Mouse (Mus musculus) embryonic facial prominence, embryonic 11.5 days (tissue): Measurements from ENCODE around the gene Ddx20. TPM values are rescaled to one million over a fixed set of nuclear protein-coding genes. Genes with fewer than 3 reads are reported as not detected.

ENCODE experiments used
- ATAC-seq: fragments of 200-750 bp; cut with Nextera tagmentation; replicated peaks from 2 replicates; pipeline ENCODE4 v1.8.0; 2017; ENCODE audit warnings: low read depth; ENCODE audit not compliant: insufficient number of reproducible peaks, low FRiP score, low TSS enrichment
- DNase-seq: peaks from one replicate; pipeline ENCODE4 v3.0.0-alpha.2; 2015; ENCODE audit warnings: low spot score
- H3K27ac ChIP-seq: fragments of 300-500 bp; sonication (generic); replicated peaks from 2 replicates; pipeline ENCODE4 v1.5.1; 2014; ENCODE audit warnings: mild to moderate bottlenecking, low read depth, low read length, control low read depth
- H3K27me3 ChIP-seq: fragments of 300-500 bp; sonication (generic); 2 replicates; pipeline ENCODE4 v1.6.1; 2014; ENCODE audit warnings: mild to moderate bottlenecking, low read length, moderate library complexity, mixed read lengths; ENCODE audit not compliant: control insufficient read depth, insufficient read depth
- H3K36me3 ChIP-seq: fragments of 300-500 bp; sonication (generic); replicated peaks from 2 replicates; pipeline ENCODE4 v1.6.1; 2014; ENCODE audit warnings: low read depth, mild to moderate bottlenecking, low read length, moderate library complexity, mixed read lengths; ENCODE audit not compliant: control insufficient read depth, insufficient read depth
- H3K4me1 ChIP-seq: fragments of 300-500 bp; sonication (generic); 2 replicates; pipeline ENCODE4 v1.6.1; 2014; ENCODE audit warnings: low read length, mixed read lengths; ENCODE audit not compliant: control insufficient read depth, insufficient read depth
- H3K4me2 ChIP-seq: fragments of 300-500 bp; sonication (generic); 2 replicates; pipeline ENCODE4 v1.6.1; 2014; ENCODE audit warnings: low read depth, mild to moderate bottlenecking, control low read depth, low read length, moderate library complexity
- H3K4me3 ChIP-seq: fragments of 300-500 bp; sonication (generic); 2 replicates; pipeline ENCODE4 v1.5.1; 2014; ENCODE audit warnings: low read depth, low read length, control low read depth
- H3K9ac ChIP-seq: fragments of 300-500 bp; sonication (generic); replicated peaks from 2 replicates; pipeline ENCODE4 v1.6.1; 2014; ENCODE audit warnings: mild to moderate bottlenecking, control low read depth, low read length
- H3K9me3 ChIP-seq: fragments of 300-500 bp; sonication (generic); replicated peaks from 2 replicates; pipeline ENCODE4 v1.6.1; 2016; ENCODE audit warnings: mild to moderate bottlenecking, low read length, inconsistent platforms, mixed read lengths; ENCODE audit not compliant: control insufficient read depth
- WGBS: fragments of 180-500 bp; shearing (Covaris S2); extraction: QIAGEN DNeasy Blood & Tissue Kit; methylation state at CpG from one replicate; pipeline ENCODE4 v1.1.7; 2014; 5-methylcytosine and 5-hydroxymethylcytosine counted together
- polyA plus RNA-seq: library from polyadenylated mRNA; unstranded; fragments of >200 nt; fragmentation: Nextera tagmentation; extraction: Ambion mirVana; gene quantifications from 2 replicates; pipeline ENCODE4 v1.2.1, GENCODE M21; 2014

The Ddx20 gene
- polyA plus RNA-seq: 49.5 and 56.8 TPM in 2 replicates

DNA sequence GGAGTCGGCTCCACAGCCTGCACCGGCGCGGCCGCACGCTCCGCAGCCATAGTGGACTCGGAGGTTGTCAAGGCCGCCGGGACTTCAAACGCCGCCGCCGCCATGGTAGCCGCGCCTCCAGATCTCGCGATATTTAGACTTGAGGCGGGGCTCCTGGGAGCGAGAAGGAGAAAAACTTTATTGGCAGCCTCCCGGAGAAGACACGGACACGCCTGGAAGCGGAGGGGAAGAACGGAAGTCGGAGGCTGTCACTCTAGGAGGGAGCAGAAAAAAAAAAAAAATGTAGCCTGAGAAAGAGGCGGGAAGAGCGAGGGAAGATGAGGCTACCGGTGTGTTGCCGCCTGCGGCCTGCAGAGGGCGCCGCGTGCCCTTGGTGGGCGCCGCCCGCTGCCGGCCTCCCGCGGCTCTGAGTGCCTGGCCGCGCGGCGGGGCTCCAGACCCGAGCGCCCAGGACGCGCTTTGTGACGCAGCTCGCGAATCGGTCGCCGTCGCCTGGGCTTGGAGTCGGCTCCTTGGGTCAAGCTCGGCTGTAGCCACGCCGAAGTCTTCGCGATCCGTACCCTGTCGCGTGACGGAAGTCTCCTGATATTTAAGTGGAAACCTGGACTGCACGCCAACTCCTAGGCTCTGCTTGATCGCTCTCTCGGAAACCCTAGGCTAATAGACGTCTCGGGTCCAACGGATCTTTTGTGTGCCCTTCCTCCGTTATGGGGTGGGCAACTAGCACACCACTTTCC lies at the start of gene Ddx20:
Ddx20 (minus strand) TSS at position 251 of the 737 bp plus-strand sequence.
- no peaks in the 10 kb centered on the region for H3K4me1 ChIP-seq
- DNase-seq (peak; percentile 98), ATAC-seq (peak; percentile 96)
- no peaks in the 10 kb centered on the region; the same call in 1 of the 2 replicates for H3K36me3 ChIP-seq
- WGBS: under 1% methylated on average over 70 of the region's 72 CpGs
- no peaks in the 10 kb centered on the region for H3K9me3 ChIP-seq
- peak within 1 kb of the TSS; percentile 59 for H3K4me2 ChIP-seq
- H3K9ac ChIP-seq: peak within 1 kb of the TSS; percentile 93
- H3K4me3 ChIP-seq: peak within 1 kb of the TSS; percentile 92
- H3K27ac ChIP-seq: no peak within 1 kb of the TSS
- H3K27me3 ChIP-seq: no peaks in the 10 kb centered on the region

DNA sequence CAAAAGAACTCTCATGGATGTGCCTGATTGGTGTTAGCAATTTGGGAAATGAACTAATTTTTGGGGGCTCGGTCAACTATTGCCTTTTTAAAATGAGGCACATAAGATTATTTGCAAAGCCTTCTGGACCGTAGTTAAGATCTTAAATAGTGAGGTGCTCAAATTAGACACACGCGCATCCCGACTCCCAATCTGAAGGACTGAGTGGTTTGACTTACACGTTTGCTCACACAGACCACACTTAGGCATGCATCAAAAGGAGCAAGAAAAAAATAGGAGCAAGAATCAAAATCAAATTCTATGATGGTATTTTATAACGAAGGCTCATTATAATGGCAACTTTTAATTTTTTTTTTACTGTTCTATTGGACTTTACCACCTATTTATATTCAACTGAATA lies 49.7 kb upstream of the Ddx20 start:
- Histone ChIP-seq H3K36me3 (no peaks in the 10 kb centered on the region), H3K9ac (no peak overlapping the region), H3K27me3 (no peaks in the 10 kb centered on the region), H3K27ac (no peak overlapping the region), H3K4me2 (no peak overlapping the region), H3K4me3 (no peak overlapping the region), H3K9me3 (no peaks in the 10 kb centered on the region), H3K4me1 (no peaks in the 10 kb centered on the region)
- 96% methylated on average over 7 of the region's 7 CpGs for WGBS
- DNase-seq (no peak), ATAC-seq (no peak)

DNA sequence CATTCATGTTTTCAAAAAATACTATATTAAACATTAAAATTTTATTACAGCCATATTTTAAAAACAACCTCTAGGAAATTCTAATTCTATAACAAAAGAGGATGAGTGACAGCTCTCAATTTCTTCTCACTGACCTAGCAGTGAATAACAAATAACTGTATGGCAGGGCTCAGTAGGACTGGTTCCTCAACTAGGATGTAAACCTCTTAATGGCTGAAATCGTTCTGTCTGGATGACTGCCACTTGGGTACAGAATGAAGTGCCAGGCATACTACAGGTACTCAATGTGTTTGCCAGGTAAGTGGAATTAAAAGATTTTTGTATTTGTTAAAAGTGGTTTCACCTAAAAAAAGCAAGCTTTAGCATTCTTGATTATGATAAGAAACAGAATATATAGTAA lies 48.8 kb upstream of the Ddx20 start:
- DNase-seq: no peak

DNA sequence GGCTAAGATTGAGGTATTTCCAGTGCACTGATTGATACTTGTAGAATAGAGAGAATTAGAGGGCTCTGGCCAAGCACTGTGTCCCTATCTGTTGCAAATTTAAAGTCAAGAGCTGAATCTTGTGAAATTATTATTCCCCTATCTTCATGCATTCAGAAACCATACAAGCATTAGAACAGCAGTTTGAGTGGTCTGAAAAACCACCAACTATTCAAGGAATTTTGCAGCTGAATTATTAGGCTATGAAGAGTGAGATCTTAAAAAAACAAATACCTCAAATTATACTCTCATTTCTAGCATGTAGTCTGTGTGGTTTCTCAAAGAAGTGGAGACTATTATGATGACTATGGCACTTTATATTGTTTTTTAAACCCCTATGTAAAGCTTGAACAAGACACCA lies 47.9 kb upstream of the Ddx20 start:
- Histone ChIP-seq H3K4me3 (no peak overlapping the region), H3K36me3 (no peaks in the 10 kb centered on the region), H3K4me2 (no peak overlapping the region), H3K4me1 (no peaks in the 10 kb centered on the region), H3K27ac (no peak overlapping the region), H3K9me3 (no peaks in the 10 kb centered on the region), H3K27me3 (no peaks in the 10 kb centered on the region), H3K9ac (no peak overlapping the region)
- no peak for DNase-seq
- no peak for ATAC-seq

More for the DNA sequence above, 48.8 kb upstream of the Ddx20 start:
- H3K4me1 ChIP-seq: no peaks in the 10 kb centered on the region
- H3K9ac ChIP-seq: no peak overlapping the region
- H3K27ac ChIP-seq: no peak overlapping the region
- H3K27me3 ChIP-seq: no peaks in the 10 kb centered on the region
- no peak overlapping the region for H3K4me3 ChIP-seq
- H3K36me3 ChIP-seq: no peaks in the 10 kb centered on the region
- no peak overlapping the region for H3K4me2 ChIP-seq
- no peaks in the 10 kb centered on the region for H3K9me3 ChIP-seq
- WGBS: 90% methylated on average over 1 of the region's 1 CpGs
- ATAC-seq: no peak

DNA sequence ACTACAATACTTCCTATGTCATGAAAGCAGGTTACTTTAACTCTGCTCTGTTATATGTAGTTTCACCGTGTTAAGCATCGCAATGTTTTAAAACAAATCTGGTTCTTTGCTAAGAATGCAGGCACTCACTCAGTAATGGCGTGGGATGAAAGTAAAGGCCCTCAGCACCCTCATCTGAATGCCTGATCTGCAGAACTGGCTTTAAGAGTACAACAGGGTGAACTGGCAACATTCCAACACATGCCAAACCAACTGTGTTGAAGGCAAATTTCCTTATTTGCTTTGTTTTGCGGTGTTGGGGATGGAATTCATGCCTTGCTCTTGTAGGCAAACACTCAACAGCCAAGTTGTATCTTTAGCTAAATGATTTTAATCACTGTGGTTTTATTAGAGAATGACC lies 46.2 kb upstream of the Ddx20 start:
- ATAC-seq (no peak), DNase-seq (no peak)
- no peaks in the 10 kb centered on the region for H3K4me1 ChIP-seq
- H3K9me3 ChIP-seq: no peaks in the 10 kb centered on the region
- H3K4me2 ChIP-seq: no peak overlapping the region
- H3K9ac ChIP-seq: no peak overlapping the region
- no peaks in the 10 kb centered on the region for H3K27me3 ChIP-seq
- H3K4me3 ChIP-seq: no peak overlapping the region
- no peaks in the 10 kb centered on the region for H3K36me3 ChIP-seq
- no peak overlapping the region for H3K27ac ChIP-seq
- WGBS: 92% methylated on average over 4 of the region's 4 CpGs

DNA sequence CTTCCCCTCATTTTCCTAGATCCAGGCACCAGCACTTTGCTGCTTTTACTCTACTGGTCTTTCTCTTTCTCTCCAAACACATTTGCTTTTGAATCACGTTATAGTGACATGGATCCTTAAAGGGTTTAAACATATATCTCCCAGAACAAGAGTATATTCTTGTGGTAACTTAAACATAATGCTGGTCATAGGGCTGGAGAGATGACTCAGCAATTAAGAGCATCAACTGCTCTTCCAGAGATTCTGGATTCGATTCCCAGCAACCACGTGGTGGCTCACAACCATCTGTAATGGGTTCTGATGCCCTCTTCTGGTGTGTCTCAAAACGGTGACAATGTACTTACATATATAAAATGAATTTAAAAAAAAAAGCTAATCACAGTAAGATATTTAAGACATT lies 45.0 kb upstream of the Ddx20 start:
- no peak overlapping the region for H3K27ac ChIP-seq
- H3K9me3 ChIP-seq: no peaks in the 10 kb centered on the region
- no peak overlapping the region for H3K4me3 ChIP-seq
- WGBS: 92% methylated on average over 4 of the region's 4 CpGs
- ATAC-seq (no peak), DNase-seq (no peak)
- no peak overlapping the region for H3K9ac ChIP-seq
- H3K4me2 ChIP-seq: no peak overlapping the region
- no peaks in the 10 kb centered on the region for H3K27me3 ChIP-seq
- H3K36me3 ChIP-seq: no peaks in the 10 kb centered on the region
- no peaks in the 10 kb centered on the region for H3K4me1 ChIP-seq

DNA sequence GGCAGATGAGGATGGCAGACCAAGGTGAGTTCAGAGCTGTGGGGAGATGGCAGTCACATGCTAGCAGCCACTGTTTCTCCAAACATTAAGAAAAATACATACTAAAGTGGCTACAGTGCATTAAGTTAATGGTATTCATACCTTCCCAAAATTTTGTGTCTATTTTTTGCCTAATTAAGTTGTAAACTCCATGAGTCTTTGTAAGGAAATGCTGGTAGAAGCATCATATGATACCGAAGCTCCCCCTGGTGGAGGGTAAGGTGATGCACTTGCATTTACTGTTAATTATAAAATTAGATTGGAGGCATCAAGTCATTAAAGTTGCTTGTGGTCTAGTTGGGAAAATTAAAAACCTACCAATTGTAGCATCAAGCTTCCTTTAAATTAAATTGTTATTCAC lies 38.7 kb upstream of the Ddx20 start:
- Histone ChIP-seq H3K4me2 (no peak overlapping the region), H3K9ac (no peak overlapping the region), H3K9me3 (no peaks in the 10 kb centered on the region), H3K27ac (no peak overlapping the region), H3K27me3 (no peaks in the 10 kb centered on the region), H3K4me1 (no peaks in the 10 kb centered on the region), H3K36me3 (no peaks in the 10 kb centered on the region), H3K4me3 (no peak overlapping the region)
- ATAC-seq: no peak
- peak; percentile 78 for DNase-seq
- 4% methylated on average over 1 of the region's 1 CpGs for WGBS

DNA sequence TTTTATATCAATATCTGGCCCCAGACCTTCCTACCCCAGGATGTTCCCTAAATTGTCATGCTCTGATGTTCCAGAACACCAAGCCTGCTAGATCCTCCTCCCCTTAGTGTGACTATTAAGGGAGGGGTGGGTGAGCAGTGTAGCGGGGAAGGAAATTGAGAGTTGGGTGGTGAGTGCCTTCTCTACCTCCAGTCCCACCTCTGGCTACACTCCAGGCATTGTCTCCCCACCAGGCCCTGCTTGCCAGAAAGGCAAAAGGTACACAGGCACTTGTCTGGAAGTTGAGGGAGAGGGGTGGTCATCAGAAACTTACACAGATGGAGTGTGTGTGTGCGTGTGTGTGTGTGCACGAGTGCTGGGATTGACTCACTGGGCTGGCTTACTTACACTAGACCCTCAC lies 35.1 kb upstream of the Ddx20 start:
- H3K9ac ChIP-seq: no peak overlapping the region
- no peak overlapping the region for H3K27ac ChIP-seq
- no peaks in the 10 kb centered on the region for H3K27me3 ChIP-seq
- H3K4me1 ChIP-seq: no peaks in the 10 kb centered on the region
- 87% methylated on average over 3 of the region's 3 CpGs for WGBS
- H3K9me3 ChIP-seq: no peaks in the 10 kb centered on the region
- ATAC-seq (no peak), DNase-seq (no peak)
- no peak overlapping the region for H3K4me2 ChIP-seq
- H3K36me3 ChIP-seq: no peaks in the 10 kb centered on the region
- no peak overlapping the region for H3K4me3 ChIP-seq
